Mouse (Mus musculus) heart, embryonic 13.5 days (tissue): ENCODE data around the gene Gm5142. TPM values are rescaled to one million over a fixed set of nuclear protein-coding genes. Genes with fewer than 3 reads are reported as not detected.

Source experiments
- ATAC-seq: fragments of 200-750 bp; cut with Nextera tagmentation; 2 replicates; pipeline ENCODE4 v1.8.0; 2017; ENCODE audit warnings: moderate TSS enrichment; ENCODE audit not compliant: insufficient number of reproducible peaks, low FRiP score, low TSS enrichment; ENCODE audit errors: extremely low read depth
- H3K27ac ChIP-seq: fragments of 300-500 bp; sonication (generic); replicated peaks from 2 replicates; pipeline ENCODE4 v1.5.1; 2015; ENCODE audit warnings: moderate library complexity, mild to moderate bottlenecking, inconsistent platforms
- H3K27me3 ChIP-seq: fragments of 300-500 bp; sonication (generic); replicated peaks from 2 replicates; pipeline ENCODE4 v1.6.1; 2015; ENCODE audit warnings: mild to moderate bottlenecking, inconsistent platforms
- H3K36me3 ChIP-seq: fragments of 300-500 bp; sonication (generic); 2 replicates; pipeline ENCODE4 v1.6.1; 2015; ENCODE audit warnings: mild to moderate bottlenecking, inconsistent platforms
- H3K4me1 ChIP-seq: fragments of 300-500 bp; sonication (generic); 2 replicates; pipeline ENCODE4 v1.6.1; 2015; ENCODE audit warnings: inconsistent platforms
- H3K4me2 ChIP-seq: fragments of 300-500 bp; sonication (generic); 2 replicates; pipeline ENCODE4 v1.6.1; 2015; ENCODE audit warnings: inconsistent platforms, mild to moderate bottlenecking, moderate library complexity
- H3K4me3 ChIP-seq: fragments of 300-500 bp; sonication (generic); 2 replicates; pipeline ENCODE4 v1.5.1; 2015; ENCODE audit warnings: moderate library complexity, mild to moderate bottlenecking, inconsistent platforms
- H3K9ac ChIP-seq: fragments of 300-500 bp; sonication (generic); 2 replicates; pipeline ENCODE4 v1.6.1; 2015; ENCODE audit warnings: inconsistent platforms, mild to moderate bottlenecking, moderate library complexity
- H3K9me3 ChIP-seq: fragments of 300-500 bp; sonication (generic); 2 replicates; pipeline ENCODE4 v1.6.1; 2016; ENCODE audit warnings: inconsistent platforms
- WGBS: fragments of 180-500 bp; shearing (Covaris S2); methylation state at CpG from one replicate; pipeline ENCODE4 v1.1.7; 2015; ENCODE audit warnings: mixed read lengths; 5-methylcytosine and 5-hydroxymethylcytosine counted together
- polyA plus RNA-seq: library from polyadenylated mRNA; unstranded; fragments of >200 nt; fragmentation: Nextera tagmentation; extraction: Ambion mirVana; gene quantifications from 2 replicates; pipeline ENCODE4 v1.2.1, GENCODE M21; 2015

Gm5142 gene
- not detected in 2 replicates for polyA plus RNA-seq

DNA sequence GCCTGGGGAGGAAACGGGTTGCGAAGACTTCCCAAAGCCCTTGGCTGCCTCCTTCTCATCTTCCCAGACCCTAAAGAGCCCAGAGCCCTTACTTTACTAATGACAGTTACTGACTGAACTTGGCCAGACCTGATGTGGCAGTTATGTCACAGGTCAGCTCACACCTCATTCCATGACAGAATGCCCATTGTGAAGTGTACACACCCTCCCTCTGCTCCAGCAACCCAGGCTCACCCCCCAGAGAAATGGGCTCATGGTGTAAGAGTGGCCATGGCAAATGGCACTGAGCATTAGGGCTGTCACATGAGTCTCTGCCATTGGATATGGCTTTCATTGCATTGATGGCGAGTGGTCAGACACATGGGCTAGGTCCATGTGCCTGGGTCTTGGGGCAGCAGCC, at the start of gene Gm5142:
Gene Gm5142 (minus strand): TSS at position 101 of the 400 bp plus-strand sequence.
- Histone ChIP-seq H3K4me2 (no peak within 1 kb of the TSS), H3K36me3 (no peaks in the 10 kb centered on the region), H3K27me3 (no peaks in the 10 kb centered on the region), H3K4me1 (no peaks in the 10 kb centered on the region), H3K9me3 (no peaks in the 10 kb centered on the region), H3K9ac (no peak within 1 kb of the TSS), H3K4me3 (no peak within 1 kb of the TSS), H3K27ac (no peak within 1 kb of the TSS)
- 83% methylated on average over 3 of the region's 3 CpGs for WGBS
- ATAC-seq: no peak

DNA sequence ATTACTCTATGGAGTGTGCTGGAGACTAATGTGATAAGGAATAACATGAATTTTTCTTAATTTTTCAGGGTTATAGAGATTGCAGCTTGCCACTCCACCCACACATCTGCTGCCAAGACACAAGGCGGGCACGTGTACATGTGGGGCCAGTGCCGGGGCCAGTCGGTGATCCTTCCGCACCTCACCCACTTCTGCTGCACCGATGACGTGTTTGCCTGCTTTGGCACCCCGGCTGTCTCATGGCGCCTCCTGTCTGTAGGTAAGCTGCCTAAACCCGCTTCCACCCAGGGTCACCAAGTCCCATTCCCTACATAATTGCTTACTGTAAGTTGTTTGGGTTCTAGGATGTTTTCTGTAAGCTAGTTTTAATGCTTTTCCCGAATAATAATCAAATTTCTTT, 47.7 kb upstream of the Gm5142 start:
- H3K9ac ChIP-seq: no peak overlapping the region
- peaks cover 93% of the 10 kb centered on the region for H3K36me3 ChIP-seq
- H3K4me2 ChIP-seq: no peak overlapping the region
- no peaks in the 10 kb centered on the region for H3K9me3 ChIP-seq
- no peak for ATAC-seq
- H3K27ac ChIP-seq: no peak overlapping the region
- H3K4me3 ChIP-seq: no peak overlapping the region
- H3K27me3 ChIP-seq: peaks cover 65% of the 10 kb centered on the region
- H3K4me1 ChIP-seq: peaks cover 7% of the 10 kb centered on the region; the same call in 1 of the 2 replicates
- WGBS: 92% methylated on average over 11 of the region's 11 CpGs

DNA sequence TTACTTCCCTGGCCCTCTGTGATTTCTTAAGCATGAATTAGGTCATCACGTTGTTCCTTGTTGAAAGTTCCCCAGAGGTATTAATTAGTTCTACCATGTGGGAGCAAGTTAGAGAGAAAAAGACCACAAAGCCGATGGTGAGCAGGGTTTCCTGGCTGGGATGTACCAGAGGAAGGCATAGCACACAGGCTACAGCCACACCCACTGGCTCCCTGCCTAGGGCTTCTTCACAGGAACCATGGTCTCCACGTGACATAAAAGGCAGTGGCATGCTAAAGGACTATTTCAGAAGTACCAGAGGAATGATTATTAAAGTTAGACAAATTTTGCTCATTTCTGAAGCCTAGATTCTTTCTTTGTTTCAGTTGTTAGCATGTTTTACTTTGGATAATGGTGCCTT, 40.7 kb upstream of the Gm5142 start:
- Histone ChIP-seq H3K4me1 (no peaks in the 10 kb centered on the region), H3K4me2 (no peak overlapping the region), H3K4me3 (no peak overlapping the region), H3K36me3 (peaks cover 74% of the 10 kb centered on the region), H3K9ac (no peak overlapping the region), H3K27me3 (peaks cover 32% of the 10 kb centered on the region), H3K27ac (no peak overlapping the region), H3K9me3 (no peaks in the 10 kb centered on the region)
- ATAC-seq: no peak
- WGBS: 73% methylated on average over 3 of the region's 3 CpGs

DNA sequence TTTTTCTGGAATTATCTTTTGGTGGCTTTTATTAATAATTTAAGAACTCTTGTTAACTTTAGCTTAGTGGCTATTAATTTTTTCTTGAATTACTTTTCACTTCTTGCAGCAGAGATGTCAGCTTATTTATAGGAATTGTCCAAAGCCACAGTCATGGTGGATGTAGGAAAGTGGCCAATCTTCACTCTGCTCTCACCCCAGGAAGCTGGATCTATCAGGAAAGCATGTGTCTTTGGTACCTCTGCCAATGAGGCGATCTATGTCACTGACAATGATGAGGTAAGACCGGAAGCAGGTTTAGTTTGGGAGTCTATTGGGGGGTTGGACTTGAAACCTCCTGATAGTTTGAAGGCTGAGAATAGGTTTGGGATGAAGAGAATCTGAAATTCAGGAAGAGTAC, 31.3 kb upstream of the Gm5142 start:
- H3K4me3 ChIP-seq: no peak overlapping the region
- peaks cover 30% of the 10 kb centered on the region for H3K36me3 ChIP-seq
- H3K9me3 ChIP-seq: no peaks in the 10 kb centered on the region
- ATAC-seq: no peak
- peaks cover 14% of the 10 kb centered on the region for H3K4me1 ChIP-seq
- H3K27ac ChIP-seq: no peak overlapping the region
- 92% methylated on average over 2 of the region's 2 CpGs for WGBS
- no peaks in the 10 kb centered on the region for H3K27me3 ChIP-seq
- no peak overlapping the region for H3K9ac ChIP-seq
- H3K4me2 ChIP-seq: no peak overlapping the region

DNA sequence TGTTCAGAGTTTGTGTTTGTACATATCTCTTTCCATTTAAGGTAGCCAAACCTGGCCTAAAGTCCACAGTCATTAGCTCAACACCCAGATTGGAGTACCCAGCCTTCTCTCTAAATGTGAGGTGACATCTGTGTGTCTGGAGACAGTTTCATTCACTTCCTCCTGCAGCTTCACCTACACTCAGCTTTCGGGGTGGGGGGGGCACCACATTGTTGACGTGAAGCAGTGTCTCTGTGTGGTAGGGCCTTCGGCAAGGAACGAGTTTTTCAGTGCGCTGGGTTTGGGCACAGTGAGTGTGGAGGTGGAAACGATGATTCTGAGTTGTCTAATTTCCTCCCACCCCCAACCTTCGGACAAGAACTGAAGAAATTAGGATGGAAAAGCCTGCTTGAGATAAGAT, 30.5 kb upstream of the Gm5142 start:
- Histone ChIP-seq H3K9me3 (no peaks in the 10 kb centered on the region), H3K36me3 (peaks cover 24% of the 10 kb centered on the region), H3K4me3 (no peak overlapping the region), H3K4me1 (peaks cover 20% of the 10 kb centered on the region), H3K27me3 (no peaks in the 10 kb centered on the region), H3K27ac (no peak overlapping the region), H3K9ac (no peak overlapping the region), H3K4me2 (no peak overlapping the region)
- 79% methylated on average over 7 of the region's 7 CpGs for WGBS
- ATAC-seq: no peak

DNA sequence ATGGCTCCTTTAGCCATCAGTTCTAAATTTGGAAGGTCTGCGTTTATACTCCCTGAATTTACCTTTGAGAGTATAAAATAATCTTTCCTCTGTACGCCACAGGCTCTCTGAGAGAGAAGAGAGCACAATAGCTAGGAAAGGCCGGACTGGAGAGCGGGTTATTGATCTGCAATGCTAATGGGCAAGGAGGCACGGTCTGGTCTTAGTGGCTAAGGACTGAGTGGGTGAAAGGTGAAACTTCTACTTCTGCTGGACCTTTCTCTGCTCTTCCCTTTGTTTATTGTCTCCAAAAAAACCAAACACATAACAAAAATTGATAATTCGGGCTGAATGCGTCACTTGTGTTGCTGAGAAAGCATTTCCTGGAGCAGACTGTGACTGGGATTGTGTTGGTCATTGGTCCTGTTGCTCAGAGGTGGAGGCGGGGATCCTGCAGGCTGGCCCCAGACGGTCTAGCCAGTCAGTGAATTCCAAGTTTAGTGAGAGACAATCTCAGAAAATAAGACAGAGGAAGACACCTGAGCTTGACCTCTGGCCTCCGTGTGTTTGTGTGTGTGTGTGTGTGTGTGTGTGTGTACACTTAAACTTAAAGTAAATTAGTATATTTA, 27.5 kb upstream of the Gm5142 start:
- no peak overlapping the region for H3K4me2 ChIP-seq
- H3K27me3 ChIP-seq: no peaks in the 10 kb centered on the region
- no peaks in the 10 kb centered on the region for H3K9me3 ChIP-seq
- H3K9ac ChIP-seq: no peak overlapping the region
- 71% methylated on average over 10 of the region's 10 CpGs for WGBS
- H3K36me3 ChIP-seq: 0 out of 2 replicates have a peak, but pooled peaks cover 8% of the 10 kb centered on the region
- H3K27ac ChIP-seq: no peak overlapping the region
- no peak overlapping the region for H3K4me3 ChIP-seq
- ATAC-seq: no peak
- H3K4me1 ChIP-seq: peaks cover 36% of the 10 kb centered on the region

DNA sequence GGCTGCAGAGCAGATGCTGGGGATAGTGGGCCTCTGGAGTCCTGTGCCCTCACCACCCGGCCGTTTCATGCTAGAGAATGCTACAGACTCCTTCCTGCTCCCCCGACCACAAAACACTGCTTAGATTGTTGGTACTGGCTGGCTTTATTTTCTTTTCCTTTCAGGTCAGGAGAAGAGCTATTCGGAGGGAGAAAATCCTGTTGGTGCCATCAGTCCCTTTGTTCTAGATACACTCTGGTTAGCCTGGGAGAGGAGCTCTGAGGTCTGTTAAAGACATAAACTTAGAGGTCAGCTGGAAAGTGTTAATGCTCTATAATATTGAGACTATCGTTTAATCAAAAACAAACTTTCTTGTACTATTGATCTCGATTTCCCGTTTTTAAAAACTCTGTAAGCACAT, 26.9 kb upstream of the Gm5142 start:
- WGBS: 51% methylated on average over 7 of the region's 7 CpGs
- Histone ChIP-seq H3K27me3 (no peaks in the 10 kb centered on the region), H3K9me3 (no peaks in the 10 kb centered on the region), H3K4me3 (no peak overlapping the region), H3K9ac (no peak overlapping the region), H3K36me3 (0 out of 2 replicates have a peak, but pooled peaks cover 3% of the 10 kb centered on the region), H3K4me1 (peaks cover 38% of the 10 kb centered on the region), H3K27ac (no peak overlapping the region), H3K4me2 (no peak overlapping the region)
- ATAC-seq: no peak

DNA sequence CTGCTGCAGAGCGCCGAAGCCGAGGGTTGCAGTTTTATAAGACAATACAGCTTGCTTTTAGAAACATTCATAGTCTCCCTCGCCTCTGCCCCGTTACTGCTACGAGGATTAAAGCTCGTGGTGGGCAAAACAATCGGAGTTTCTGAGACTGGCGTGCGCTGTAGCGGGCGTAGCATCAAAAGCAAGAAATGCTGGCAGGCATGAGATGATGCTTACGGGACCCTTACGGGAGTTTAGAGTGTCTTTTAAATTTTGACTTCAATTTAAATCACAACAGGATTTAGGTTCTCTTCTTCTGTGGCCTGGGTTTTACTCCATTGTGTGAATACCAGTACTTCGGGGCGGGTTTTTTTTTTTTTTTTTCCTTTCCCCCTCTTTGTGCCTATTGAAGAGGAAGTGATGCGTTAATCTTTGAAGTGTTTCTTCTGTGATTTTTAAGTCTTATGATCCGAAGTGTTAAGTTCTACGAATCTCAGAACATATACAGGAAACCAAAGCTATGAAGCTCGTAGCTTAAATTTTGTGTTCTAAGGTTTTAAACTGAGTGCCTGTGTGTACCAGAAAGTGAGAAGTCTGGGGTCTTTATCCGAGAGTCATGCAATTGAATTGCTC, 23.2 kb upstream of the Gm5142 start:
- H3K36me3 ChIP-seq: no peaks in the 10 kb centered on the region
- H3K4me1 ChIP-seq: peaks cover 39% of the 10 kb centered on the region
- H3K27ac ChIP-seq: peak overlapping the region; percentile 94
- H3K4me3 ChIP-seq: peak overlapping the region; percentile 93
- no peak for ATAC-seq
- 2% methylated on average over 21 of the region's 21 CpGs for WGBS
- peak overlapping the region; percentile 86 for H3K4me2 ChIP-seq
- H3K9ac ChIP-seq: peak overlapping the region; percentile 97
- H3K27me3 ChIP-seq: no peaks in the 10 kb centered on the region; the same call in 1 of the 2 replicates
- no peaks in the 10 kb centered on the region for H3K9me3 ChIP-seq

DNA sequence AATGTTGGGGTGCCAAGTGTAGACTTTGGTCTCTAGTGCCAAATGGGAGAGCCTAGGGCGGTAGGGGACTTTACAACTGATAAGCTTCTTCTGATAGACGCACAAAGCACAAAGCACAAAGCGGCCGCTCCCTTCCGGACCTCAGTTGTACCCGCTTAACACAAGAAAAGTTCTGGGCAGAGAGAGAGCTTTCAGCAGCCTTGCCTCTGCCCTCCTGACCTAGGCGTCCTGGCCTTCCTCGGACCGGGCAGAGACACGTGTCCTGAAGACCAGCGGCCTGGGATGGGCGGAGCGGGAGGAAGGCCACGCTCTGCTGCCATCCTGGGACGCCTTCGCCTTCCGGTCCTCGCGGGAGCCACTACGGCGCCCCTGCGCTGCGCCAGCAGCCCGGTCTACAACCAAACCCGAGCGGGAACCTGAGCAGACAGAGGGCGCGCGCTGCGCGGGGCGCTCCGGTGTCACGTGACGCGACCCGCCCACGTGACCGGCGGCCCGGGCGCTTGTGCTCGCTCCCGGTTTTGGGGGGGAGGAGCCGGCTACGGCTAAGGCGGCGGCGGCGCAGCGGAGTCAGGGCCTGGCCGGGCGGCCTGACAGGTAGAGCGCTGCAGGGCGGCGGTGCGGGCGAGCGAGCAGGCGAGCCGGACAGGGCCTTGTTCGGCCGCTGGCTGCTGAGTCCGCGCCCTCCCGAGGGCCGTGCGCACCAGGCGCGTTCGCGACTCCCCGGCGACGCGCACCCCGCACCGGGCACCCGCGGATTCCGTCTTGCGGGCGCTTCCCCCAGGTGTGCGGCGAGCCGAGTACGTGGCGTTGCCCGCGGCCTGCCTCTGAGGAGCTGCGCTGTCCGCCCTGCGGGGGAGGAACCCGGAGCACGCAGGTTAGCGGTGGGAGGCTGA, 22.4 kb upstream of the Gm5142 start, which contains the start of gene Rcbtb1:
Gene Rcbtb1 (plus strand): TSS at position 499 of the 893 bp plus-strand sequence.
- Histone ChIP-seq H3K4me3 (peak within 1 kb of the TSS; percentile 93), H3K27me3 (no peaks in the 10 kb centered on the region; the same call in 1 of the 2 replicates), H3K36me3 (no peaks in the 10 kb centered on the region), H3K9ac (peak within 1 kb of the TSS; percentile 97), H3K4me1 (peaks cover 35% of the 10 kb centered on the region), H3K27ac (peak within 1 kb of the TSS; percentile 94), H3K4me2 (peak within 1 kb of the TSS; percentile 86), H3K9me3 (no peaks in the 10 kb centered on the region)
- ATAC-seq: peak; percentile 95
- WGBS: under 1% methylated on average over 91 of the region's 96 CpGs

DNA sequence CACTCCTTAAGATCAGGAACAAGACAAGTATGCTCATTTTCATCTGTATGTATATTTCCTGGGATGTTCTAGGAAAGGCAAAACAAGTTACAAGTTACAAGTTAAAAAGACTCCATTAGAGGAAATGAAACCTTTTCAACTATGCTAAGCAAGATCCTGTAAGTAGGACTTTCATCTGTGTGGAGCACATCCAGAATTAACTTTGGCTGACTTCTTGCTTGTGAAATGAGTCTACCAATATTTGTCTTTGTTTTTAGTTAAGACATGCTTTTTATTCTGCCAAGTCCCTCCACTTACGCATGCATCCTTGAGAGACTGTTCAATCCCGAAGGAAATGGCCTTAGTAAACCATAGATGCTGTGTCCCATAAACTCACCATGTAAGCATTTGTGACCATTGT, 7.6 kb upstream of the Gm5142 start:
- WGBS: 86% methylated on average over 2 of the region's 2 CpGs
- 0 out of 2 replicates have a peak, but pooled peaks cover 2% of the 10 kb centered on the region for H3K9me3 ChIP-seq
- H3K4me2 ChIP-seq: no peak overlapping the region
- H3K27ac ChIP-seq: no peak overlapping the region
- H3K36me3 ChIP-seq: no peaks in the 10 kb centered on the region
- ATAC-seq: no peak
- H3K4me3 ChIP-seq: no peak overlapping the region
- H3K27me3 ChIP-seq: no peaks in the 10 kb centered on the region
- H3K4me1 ChIP-seq: no peaks in the 10 kb centered on the region
- no peak overlapping the region for H3K9ac ChIP-seq

DNA sequence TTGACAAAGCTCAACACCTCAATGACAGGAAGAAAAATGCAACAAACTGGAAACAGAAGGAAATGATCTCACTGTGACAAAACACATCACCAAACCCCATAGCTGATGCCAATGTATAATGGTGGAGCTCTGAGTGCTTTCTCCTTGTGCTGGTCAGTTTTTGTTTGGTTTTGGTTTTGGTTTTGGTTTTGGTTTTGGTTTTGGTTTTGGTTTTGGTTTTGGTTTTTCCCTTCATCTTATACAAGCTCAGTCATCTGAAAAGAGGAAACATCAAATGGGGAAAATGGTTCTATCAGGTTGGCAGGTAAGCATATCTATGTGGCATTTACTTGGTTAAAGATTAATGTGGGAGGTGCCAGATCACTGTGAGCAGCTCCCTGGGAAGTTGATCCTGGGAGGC, 7.0 kb upstream of the Gm5142 start:
- Histone ChIP-seq H3K9me3 (0 out of 2 replicates have a peak, but pooled peaks cover 2% of the 10 kb centered on the region), H3K4me3 (no peak overlapping the region), H3K36me3 (no peaks in the 10 kb centered on the region), H3K4me1 (no peaks in the 10 kb centered on the region), H3K27ac (no peak overlapping the region), H3K27me3 (no peaks in the 10 kb centered on the region), H3K4me2 (no peak overlapping the region), H3K9ac (no peak overlapping the region)
- ATAC-seq: no peak
